Mouse (Mus musculus): ENCODE data around the gene Abcc12.

Abcc12 gene

GRCm38 (mm10) chr8:86585118-86585517 lies 4.6 kb upstream of the Abcc12 start:
- in situ Hi-C loops (cut with MboI, MseI) = loop anchor here (5.0 to 25.0 kb wide), 5 partner anchors 327 to 1120 kb away; partner anchors contain the start of gene Neto2 (in 1 of the 2)

DNA sequence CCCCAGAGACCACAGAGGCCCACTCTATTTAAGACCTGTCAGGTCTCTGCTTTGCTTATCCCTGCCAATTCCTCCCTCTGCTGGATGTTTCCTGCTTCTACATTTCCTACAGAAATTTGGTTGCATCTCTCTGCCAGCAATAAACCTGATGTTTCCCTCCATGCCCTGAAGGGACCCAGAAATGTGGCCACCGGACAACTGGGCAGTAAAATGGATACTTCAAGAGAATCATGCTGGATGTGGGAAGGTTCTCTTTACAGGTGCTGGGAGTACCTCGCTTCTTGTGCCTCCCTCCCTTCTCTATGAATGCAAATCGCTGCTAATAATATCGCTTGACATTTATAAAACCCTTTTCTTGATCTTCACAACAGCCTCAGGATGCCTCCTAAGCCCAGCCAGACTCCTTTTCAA lies 1.4 kb upstream of the Abcc12 start:
- in situ Hi-C loops (cut with MboI, MseI) = loop anchor here (5.0 to 25.0 kb wide), 6 partner anchors 225 to 1117 kb away; no protein-coding TSS in a partner anchor

GRCm38 (mm10) chr8:86578693-86579092 lies 1.8 kb downstream of the Abcc12 start:
- in situ Hi-C loops (cut with MboI, MseI) = loop anchor here in 1 of 2 experiments (25.0 kb wide), 1 partner anchor 334 kb away; no protein-coding TSS in a partner anchor

DNA sequence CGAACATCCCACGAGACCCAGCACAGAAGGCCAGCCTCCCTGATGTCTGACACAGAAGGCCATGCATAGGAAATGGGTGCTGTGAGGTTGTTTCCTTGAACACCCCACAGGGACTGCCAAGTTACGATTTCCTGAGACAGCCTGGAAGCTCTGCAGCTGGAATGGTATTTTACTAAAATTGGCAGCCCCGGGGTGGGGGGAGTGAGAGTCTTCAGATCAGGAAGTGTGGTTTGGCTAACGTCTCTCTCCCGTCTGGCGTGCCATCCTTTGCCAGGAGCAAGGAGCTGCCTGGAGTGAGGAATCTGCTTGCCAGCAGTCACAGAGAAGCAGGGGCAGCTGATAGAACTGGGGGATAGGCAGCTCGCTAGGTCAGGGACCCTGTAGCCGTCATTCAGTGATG lies 2.4 kb downstream of the Abcc12 start:
- in situ Hi-C loops (cut with MboI, MseI) = loop anchor here in 1 of 2 experiments (25.0 kb wide), 1 partner anchor 334 kb away; no protein-coding TSS in a partner anchor

DNA sequence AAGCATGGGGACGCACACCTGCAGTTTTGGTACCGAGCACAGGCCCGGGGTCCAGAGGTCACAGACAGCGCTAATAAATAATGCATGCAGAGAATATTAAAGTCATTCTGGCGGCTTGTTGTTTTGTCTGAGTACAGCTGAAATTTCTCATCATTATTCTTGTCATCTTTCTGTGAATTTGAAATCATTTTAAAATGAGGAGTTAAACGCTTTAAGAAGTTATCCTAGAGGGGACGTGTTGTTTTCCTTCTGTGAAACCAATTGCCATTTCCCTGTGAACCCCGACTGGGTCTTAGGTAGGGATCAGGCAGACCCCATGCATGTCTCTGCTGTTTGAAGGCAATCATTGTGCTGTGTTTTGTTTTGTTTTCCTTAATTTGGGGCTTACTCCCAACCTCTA lies 2.9 kb downstream of the Abcc12 start:
- in situ Hi-C loops (cut with MboI, MseI) = loop anchor here in 1 of 2 experiments (25.0 kb wide), 1 partner anchor 335 kb away; no protein-coding TSS in a partner anchor

DNA sequence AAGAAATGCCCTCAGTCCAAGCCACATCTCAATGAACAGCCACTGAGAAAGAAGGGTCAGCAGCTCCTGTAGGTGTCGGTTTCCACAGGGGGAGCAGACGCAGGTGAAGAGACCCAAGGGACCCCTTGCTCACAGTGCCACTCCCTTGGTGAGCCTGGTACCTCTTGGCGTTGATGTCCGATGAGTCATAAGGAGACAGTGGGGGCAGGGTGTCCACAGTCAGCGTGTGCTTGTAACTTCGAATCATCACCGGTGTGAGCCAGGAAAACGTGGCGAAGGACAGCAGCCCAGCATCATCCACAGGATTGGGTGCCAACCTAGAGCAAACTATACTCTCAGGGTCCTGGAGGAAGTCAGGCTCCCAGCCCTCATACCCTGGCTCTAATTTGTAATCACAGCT lies 16.8 kb downstream of the Abcc12 start:
- in situ Hi-C loops (cut with MboI, MseI) = loop anchor here in 1 of 2 experiments (10.0 kb wide), 1 partner anchor 159 kb away; no protein-coding TSS in a partner anchor

DNA sequence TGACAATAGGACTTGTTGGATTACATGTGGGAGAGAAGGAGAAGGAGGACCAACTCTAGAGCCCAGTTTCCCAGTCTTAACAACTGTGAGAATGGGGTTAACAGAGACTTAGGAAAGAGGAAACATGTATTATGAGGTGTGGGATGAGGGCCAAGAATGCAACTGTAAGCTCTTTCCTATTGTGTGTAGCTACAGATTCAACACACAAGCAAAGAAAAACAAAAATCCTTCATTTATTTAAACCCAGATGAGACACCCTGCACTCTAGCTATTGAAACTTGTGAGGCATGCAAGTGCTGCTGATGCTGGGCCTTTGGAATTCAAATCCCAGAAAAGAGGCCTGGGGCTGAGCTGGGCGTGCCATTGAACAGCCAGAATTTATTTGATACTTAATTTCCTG lies 18.7 kb downstream of the Abcc12 start:
- in situ Hi-C loops (cut with MboI, MseI) = loop anchor here in 1 of 2 experiments (10.0 kb wide), 1 partner anchor 157 kb away; no protein-coding TSS in a partner anchor

DNA sequence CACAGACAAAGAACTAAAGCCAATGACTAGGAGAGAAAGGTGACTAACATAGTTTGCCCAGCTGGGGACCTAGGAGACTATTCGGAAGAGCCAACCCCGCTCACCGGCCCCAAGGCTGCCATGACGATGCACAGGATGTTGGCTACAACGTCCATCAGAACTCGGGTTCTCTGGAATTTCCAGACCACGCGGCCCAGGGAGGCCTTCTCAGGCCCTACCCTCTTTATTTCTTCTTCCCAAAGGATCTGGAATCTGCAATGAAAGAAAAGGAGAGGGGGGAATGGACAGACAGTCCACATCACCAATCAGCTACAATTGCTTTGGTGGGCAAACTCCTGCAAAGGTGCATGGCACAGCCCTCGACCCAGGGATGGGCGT lies 19.8 kb downstream of the Abcc12 start:
- in situ Hi-C loops (cut with MboI, MseI) = loop anchor here in 1 of 2 experiments (10.0 kb wide), 1 partner anchor 156 kb away; no protein-coding TSS in a partner anchor

GRCm38 (mm10) chr8:86559947-86560687 lies 20.4 kb downstream of the Abcc12 start:
- in situ Hi-C loops (cut with MboI, MseI) = loop anchor here in 1 of 2 experiments (10.0 kb wide), 1 partner anchor 155 kb away; no protein-coding TSS in a partner anchor

DNA sequence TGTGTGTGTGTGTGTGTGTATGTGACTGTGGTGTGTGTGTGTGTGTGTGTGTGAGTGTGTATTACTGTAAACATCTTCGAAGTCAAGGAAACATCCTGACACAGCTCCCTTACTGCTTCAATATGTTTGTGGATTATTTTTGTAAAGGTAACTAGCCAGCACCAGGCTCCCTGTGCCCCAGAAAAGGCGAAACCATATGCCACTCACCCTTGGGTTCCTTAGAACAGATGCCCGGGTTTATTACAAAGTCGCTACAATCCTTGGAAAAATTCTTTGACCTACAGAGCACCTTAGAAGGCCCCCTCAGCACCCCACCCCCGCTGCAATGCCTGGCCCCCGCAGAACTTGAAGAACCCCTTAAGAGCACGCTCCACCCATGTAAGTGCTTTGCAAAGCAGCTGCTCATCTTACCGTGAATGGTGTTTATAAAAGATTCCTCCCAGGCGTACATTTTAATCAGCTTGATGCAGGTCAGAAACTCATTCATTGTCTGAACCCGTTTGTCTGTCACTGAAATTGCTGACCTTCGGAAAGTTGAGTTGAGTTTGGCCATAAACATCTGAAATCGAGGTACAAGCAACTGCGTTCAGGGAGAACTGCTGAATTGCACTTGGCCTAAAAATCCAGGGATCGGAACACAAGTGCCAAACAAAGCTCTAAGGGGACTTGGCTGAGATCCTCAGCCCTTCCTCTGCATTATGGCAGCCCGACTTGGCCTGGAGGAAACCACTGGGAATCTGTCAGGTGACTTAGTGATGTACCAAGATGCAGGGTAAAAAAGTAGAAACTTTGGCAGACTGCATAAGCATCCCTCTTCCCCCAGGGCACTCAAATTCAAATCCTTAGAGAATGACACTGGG lies 23.1 kb downstream of the Abcc12 start:
- in situ Hi-C loops (cut with MboI, MseI) = no loop called here

- in situ Hi-C loops (cut with MboI, MseI) = no loop called here
These were observed 24.9 kb downstream of the Abcc12 start for GRCm38 (mm10) chr8:86555564-86555963.

- in situ Hi-C loops (cut with MboI, MseI) = no loop called here
These were observed 26.1 kb downstream of the Abcc12 start for GRCm38 (mm10) chr8:86554220-86554891.

GRCm38 (mm10) chr8:86550516-86550915 lies 30.0 kb downstream of the Abcc12 start:
- in situ Hi-C loops (cut with MboI, MseI) = no loop called here

DNA sequence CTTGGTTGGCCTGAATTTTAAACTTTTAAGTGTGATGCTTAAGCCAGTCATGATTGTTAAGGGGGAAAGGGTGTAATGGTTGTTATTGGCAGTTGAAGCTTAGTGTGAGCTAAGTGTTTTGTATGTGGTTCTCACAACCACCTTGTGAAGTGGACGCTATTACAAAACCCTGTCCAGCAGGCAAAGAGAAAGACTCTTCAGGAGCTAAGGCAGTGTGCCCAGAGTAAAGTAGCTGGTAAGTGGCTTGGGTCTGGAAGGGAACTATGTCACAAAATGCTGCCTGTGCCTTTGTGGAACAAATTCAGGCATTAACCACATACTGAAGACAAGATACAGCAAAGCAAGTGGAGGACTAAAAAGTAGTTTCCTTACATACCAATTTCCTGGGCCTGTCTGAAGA lies 34.5 kb downstream of the Abcc12 start:
- in situ Hi-C loops (cut with MboI, MseI) = no loop called here

GRCm38 (mm10) chr8:86540906-86541305 lies 39.6 kb downstream of the Abcc12 start:
- in situ Hi-C loops (cut with MboI, MseI) = no loop called here

DNA sequence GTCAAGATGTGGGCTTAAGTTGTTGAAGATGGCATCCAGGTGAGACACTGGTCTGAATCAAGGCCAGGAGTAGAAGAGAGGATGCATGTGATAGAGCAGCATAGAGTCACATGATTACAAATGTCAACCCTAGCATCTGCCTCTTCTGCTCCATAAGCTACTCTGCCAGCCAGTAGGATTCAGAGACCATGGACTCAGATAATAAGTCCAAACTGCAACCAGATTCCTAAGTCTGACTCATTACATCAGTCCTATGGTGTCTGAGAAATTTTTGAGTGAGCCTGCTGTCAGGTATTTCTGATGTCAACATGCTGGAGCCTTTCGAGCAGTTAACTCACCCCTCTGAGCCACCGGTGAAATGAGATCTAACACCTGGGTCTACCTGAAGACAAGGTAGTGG lies 40.1 kb downstream of the Abcc12 start:
- in situ Hi-C loops (cut with MboI, MseI) = no loop called here

GRCm38 (mm10) chr8:86536663-86536987 lies 43.9 kb downstream of the Abcc12 start:
- in situ Hi-C loops (cut with MboI, MseI) = loop anchor here in 1 of 2 experiments (5.0 kb wide), 1 partner anchor 651 kb away; no protein-coding TSS in a partner anchor

DNA sequence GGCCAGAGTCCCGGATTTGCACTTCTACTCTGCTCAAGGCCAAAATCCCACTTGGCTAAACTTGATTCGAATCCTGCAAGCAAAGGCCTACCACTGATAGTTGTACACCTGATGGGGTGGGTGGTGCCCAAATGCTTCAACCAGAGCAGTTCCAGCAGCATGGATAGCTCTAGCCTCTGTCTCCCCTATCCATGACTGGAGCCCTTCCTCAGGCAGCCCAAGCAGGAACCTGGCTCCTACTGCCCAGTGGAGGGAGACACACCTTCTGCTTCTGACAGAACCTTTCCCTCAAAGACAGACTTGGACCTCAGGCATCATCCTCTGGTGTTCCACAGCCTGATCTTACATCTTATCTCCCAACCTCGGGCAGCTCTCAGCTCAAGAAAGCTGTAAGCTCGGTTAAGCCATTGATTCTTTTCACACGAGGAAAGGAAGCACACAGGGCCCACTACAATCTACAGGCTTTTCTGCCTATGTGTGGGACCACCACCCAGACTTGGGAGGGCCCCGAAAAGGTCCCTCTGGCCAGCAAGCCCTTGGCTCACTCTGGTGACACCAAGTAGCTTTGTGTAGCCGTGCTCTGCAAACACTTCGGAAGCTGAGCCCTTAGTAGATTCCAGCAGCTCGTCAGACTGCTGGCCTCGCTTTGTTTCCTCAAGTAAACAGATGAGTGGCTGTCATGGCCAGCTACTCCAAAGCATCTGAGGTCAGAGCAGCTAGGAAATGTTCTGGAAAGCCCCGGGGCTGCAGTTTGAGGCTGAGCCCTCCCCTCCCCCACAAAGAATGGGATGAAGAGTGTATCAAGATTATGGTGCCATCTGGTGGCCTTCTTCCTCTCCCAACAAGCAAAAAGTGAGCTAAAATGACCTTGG lies 44.5 kb downstream of the Abcc12 start:
- in situ Hi-C loops (cut with MboI, MseI) = loop anchor here in 1 of 2 experiments (5.0 kb wide), 1 partner anchor 651 kb away; no protein-coding TSS in a partner anchor

GRCm38 (mm10) chr8:86535068-86535560 lies 45.4 kb downstream of the Abcc12 start:
- in situ Hi-C loops (cut with MboI, MseI) = loop anchor here in 1 of 2 experiments (5.0 kb wide), 1 partner anchor 652 kb away; no protein-coding TSS in a partner anchor

DNA sequence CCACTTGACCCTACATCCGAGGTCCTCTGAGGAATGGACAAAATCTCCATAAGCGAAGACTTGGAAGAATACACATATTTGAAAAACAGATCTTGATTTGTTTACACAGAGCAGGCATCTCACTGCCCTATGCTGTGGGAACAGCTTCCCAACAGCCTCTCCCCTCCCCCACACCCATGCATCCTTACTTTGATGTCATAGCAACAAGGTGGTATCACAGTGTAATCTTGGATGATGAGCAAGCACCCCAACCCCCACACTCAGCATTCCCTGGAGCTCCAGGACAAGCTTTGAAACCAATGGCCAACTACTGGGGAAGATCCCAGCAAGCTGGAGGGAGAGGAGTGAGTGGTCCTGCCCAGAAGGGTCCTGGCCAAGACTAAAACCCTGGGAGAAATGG lies 50.8 kb downstream of the Abcc12 start:
- in situ Hi-C loops (cut with MboI, MseI) = no loop called here

Data from T-helper 17 cell (primary cell).